Mouse (Mus musculus) hindbrain, embryonic 10.5 days (tissue): ENCODE measurements around the gene Hcrt. TPM values are rescaled to one million over a fixed set of nuclear protein-coding genes. Genes with fewer than 3 reads are reported as not detected.

Source experiments
- DNase-seq: peaks from one replicate; pipeline ENCODE4 v3.0.0-alpha.2; 2017; ENCODE audit warnings: low spot score
- H3K27ac ChIP-seq: fragments of 300-500 bp; sonication (generic); 2 replicates; pipeline ENCODE4 v1.5.1; 2016; ENCODE audit warnings: mild to moderate bottlenecking, moderate library complexity
- H3K27me3 ChIP-seq: fragments of 300-500 bp; sonication (generic); 2 replicates; pipeline ENCODE4 v1.6.1; 2016; ENCODE audit warnings: mild to moderate bottlenecking; ENCODE audit not compliant: poor library complexity, insufficient read depth, severe bottlenecking
- H3K36me3 ChIP-seq: fragments of 300-500 bp; sonication (generic); 2 replicates; pipeline ENCODE4 v1.6.1; 2016; ENCODE audit warnings: mild to moderate bottlenecking, moderate library complexity
- H3K4me1 ChIP-seq: fragments of 300-500 bp; sonication (generic); replicated peaks from 2 replicates; pipeline ENCODE4 v1.6.1; 2016; ENCODE audit warnings: mild to moderate bottlenecking
- H3K4me3 ChIP-seq: fragments of 300-500 bp; sonication (generic); 2 replicates; pipeline ENCODE4 v1.5.1; 2016; ENCODE audit warnings: mild to moderate bottlenecking, moderate library complexity
- H3K9me3 ChIP-seq: fragments of 300-500 bp; sonication (generic); 2 replicates; pipeline ENCODE4 v1.6.1; 2016; ENCODE audit warnings: mild to moderate bottlenecking, moderate library complexity
- WGBS: fragments of 180-500 bp; shearing (Covaris S2); methylation state at CpG from one replicate; pipeline ENCODE4 v1.1.7; 2016; 5-methylcytosine and 5-hydroxymethylcytosine counted together
- polyA plus RNA-seq: library from polyadenylated mRNA; unstranded; fragments of >200 nt; fragmentation: Nextera tagmentation; extraction: Ambion mirVana; gene quantifications from 2 replicates; pipeline ENCODE4 v1.2.1, GENCODE M21; 2016

Hcrt gene
- polyA plus RNA-seq, 1 experiment from 2014 or later: not detected

- Histone ChIP-seq H3K9me3 (no peaks in the 10 kb centered on the region), H3K4me1 (peaks cover 10% of the 10 kb centered on the region; the same call in 1 of the 2 replicates), H3K4me3 (no peak overlapping the region), H3K36me3 (0 out of 2 replicates have a peak, but pooled peaks cover 2% of the 10 kb centered on the region), H3K27ac (no peak overlapping the region), H3K27me3 (peaks cover 30% of the 10 kb centered on the region)
- DNase-seq: peak; percentile 54
- 17% methylated on average over 6 of the region's 6 CpGs for WGBS
Observed at GRCm38 (mm10) chr11:100745085-100745484, 17.6 kb downstream of the Hcrt start.

DNA sequence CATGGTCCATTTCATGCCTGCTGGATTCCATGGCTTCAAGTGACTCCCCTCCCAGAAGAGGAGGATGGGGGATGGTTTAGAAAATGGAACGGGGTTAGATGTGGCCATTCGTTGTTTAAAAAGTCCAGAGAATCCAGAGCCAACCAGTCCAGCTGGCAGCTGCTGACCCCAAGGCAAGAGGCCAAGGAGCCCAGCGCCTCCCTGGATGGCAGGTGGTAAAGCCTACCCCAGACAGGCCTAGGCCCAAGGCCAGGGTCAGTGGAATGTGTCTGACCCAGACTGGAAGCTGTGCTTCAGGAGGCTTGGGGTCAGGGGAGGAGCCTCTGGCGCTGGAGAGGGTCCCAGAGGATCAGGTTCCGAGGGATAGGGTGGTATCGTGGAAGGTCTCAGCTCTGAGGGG is 21.4 kb downstream of the Hcrt start:
- Histone ChIP-seq H3K27me3 (peaks cover 10% of the 10 kb centered on the region; the same call in 1 of the 2 replicates), H3K9me3 (no peaks in the 10 kb centered on the region), H3K36me3 (no peaks in the 10 kb centered on the region), H3K4me1 (peaks cover 27% of the 10 kb centered on the region), H3K27ac (no peak overlapping the region), H3K4me3 (no peak overlapping the region)
- no peak for DNase-seq
- 76% methylated on average over 6 of the region's 6 CpGs for WGBS

GRCm38 (mm10) chr11:100738749-100739148 is 24.0 kb downstream of the Hcrt start:
- H3K27ac ChIP-seq: peak overlapping the region; percentile 93
- 22% methylated on average over 5 of the region's 5 CpGs for WGBS
- no peak for DNase-seq
- peaks cover 14% of the 10 kb centered on the region; the same call in 1 of the 2 replicates for H3K36me3 ChIP-seq
- peaks cover 4% of the 10 kb centered on the region; the same call in 1 of the 2 replicates for H3K27me3 ChIP-seq
- H3K4me1 ChIP-seq: peaks cover 25% of the 10 kb centered on the region
- H3K4me3 ChIP-seq: peak overlapping the region; percentile 98
- H3K9me3 ChIP-seq: no peaks in the 10 kb centered on the region

DNA sequence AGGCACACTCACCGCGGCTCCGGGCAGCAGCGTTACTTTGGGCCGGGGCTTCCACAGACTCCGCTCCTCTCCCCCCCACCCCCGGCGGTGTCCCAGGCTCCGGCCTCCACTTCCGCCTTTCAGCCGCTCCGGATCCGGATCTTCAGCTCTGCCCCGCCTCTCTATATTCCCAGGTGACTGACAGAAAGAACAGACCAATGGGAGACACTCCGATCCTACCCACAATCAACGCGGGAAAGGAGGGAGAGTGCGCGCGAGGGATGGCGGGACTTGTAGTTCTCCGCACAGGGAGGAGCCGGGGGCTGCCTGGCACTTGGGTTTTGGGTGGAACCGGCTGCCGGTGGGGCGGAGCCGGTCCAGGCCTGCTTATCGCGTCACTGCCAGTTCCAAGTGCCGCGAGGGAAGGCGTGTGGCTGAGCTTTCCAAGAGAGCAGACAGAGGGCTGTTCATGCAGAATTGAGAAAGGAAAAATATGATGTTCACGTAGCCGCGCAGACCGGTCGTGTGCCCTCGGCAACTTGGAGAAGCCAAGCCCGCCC is 24.6 kb downstream of the Hcrt start, which contains the start of gene Rab5c:
TSS of gene Rab5c (minus strand) at position 150 of the 539 bp plus-strand sequence.
- Histone ChIP-seq H3K27me3 (peaks cover 4% of the 10 kb centered on the region; the same call in 1 of the 2 replicates), H3K27ac (peak within 1 kb of the TSS; percentile 93)
- WGBS: under 1% methylated on average over 39 of the region's 39 CpGs

GRCm38 (mm10) chr11:100737105-100737733 is 25.5 kb downstream of the Hcrt start:
- H3K9me3 ChIP-seq: no peaks in the 10 kb centered on the region
- DNase-seq: no peak
- peak overlapping the region; percentile 93 for H3K27ac ChIP-seq
- H3K4me1 ChIP-seq: peaks cover 25% of the 10 kb centered on the region
- 2% methylated on average over 13 of the region's 13 CpGs for WGBS
- peak overlapping the region; percentile 98 for H3K4me3 ChIP-seq
- peaks cover 4% of the 10 kb centered on the region; the same call in 1 of the 2 replicates for H3K27me3 ChIP-seq
- peaks cover 29% of the 10 kb centered on the region for H3K36me3 ChIP-seq

More for the DNA sequence above, 24.6 kb downstream of the Hcrt start, which contains the start of gene Rab5c:
- no peaks in the 10 kb centered on the region for H3K9me3 ChIP-seq
- peaks cover 25% of the 10 kb centered on the region for H3K4me1 ChIP-seq
- peaks cover 20% of the 10 kb centered on the region for H3K36me3 ChIP-seq
- peak within 1 kb of the TSS; percentile 98 for H3K4me3 ChIP-seq
- DNase-seq: peak; percentile 99

DNA sequence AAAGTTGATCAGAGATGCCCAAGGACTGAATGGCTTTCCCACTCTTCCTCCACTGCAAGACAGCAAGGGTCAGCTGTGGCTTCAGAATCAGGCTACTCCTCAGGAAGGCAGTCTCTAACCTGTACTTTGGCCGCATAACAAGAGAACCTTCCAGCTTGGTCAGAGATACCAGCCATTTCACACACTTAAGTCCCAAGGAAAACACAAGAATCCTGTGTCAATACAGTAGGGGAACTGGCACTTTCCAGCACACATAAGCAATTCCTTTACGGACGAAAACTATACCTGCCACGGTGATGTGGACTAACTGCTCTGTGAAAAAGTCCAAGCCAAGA is 26.0 kb downstream of the Hcrt start:
- Histone ChIP-seq H3K27ac (0 out of 2 replicates have a peak overlapping the region, but pooled peaks have one; percentile 93), H3K4me1 (peaks cover 25% of the 10 kb centered on the region), H3K36me3 (peaks cover 31% of the 10 kb centered on the region), H3K4me3 (peak overlapping the region; percentile 98), H3K27me3 (peaks cover 4% of the 10 kb centered on the region; the same call in 1 of the 2 replicates), H3K9me3 (no peaks in the 10 kb centered on the region)
- WGBS: 85% methylated on average over 4 of the region's 4 CpGs
- DNase-seq: no peak

GRCm38 (mm10) chr11:100735954-100736745 is 26.6 kb downstream of the Hcrt start:
- H3K9me3 ChIP-seq: no peaks in the 10 kb centered on the region
- DNase-seq: no peak
- 81% methylated on average over 14 of the region's 14 CpGs for WGBS
- H3K4me3 ChIP-seq: peak overlapping the region; percentile 98
- H3K36me3 ChIP-seq: peaks cover 33% of the 10 kb centered on the region
- H3K27me3 ChIP-seq: peaks cover 4% of the 10 kb centered on the region; the same call in 1 of the 2 replicates
- peaks cover 25% of the 10 kb centered on the region for H3K4me1 ChIP-seq
- no peak overlapping the region for H3K27ac ChIP-seq

DNA sequence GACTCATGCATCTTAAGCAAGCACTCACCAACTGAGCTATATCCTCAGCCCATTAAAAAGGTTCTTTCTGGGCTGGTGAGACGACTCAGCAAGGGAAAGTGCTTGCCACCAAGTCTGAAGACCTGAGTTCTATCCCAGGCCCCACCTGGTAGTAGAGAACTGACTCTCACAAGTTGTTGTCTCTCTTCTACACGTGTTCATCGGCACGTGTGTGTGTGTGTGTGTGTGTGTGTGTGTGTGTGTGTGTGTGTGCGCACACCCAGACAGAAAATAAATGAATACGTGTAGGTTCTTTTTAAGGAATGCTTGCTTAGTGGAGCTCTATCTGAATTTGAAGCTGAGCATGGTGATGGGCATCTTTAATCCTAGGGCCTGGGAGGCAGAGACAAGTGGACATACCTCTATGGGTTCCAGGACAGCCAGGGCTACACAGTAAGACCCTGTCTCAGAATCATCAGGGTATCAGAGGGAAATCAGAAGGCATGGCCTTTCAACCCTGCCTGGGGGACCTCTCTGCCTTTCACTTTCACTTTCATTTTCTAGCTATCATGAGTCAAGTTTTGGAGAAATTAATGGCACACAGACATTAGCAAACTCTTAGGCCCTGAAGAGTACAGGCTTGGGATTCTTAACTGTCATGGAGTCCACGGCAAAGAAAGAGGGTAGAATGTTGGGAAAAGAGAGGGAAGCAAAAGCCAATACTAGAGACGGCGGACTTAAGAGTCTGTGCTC is 27.4 kb downstream of the Hcrt start:
- Histone ChIP-seq H3K27me3 (peaks cover 4% of the 10 kb centered on the region; the same call in 1 of the 2 replicates), H3K4me1 (peaks cover 25% of the 10 kb centered on the region), H3K36me3 (peaks cover 35% of the 10 kb centered on the region), H3K4me3 (peak overlapping the region; percentile 98; the same call in 1 of the 2 replicates), H3K27ac (no peak overlapping the region), H3K9me3 (no peaks in the 10 kb centered on the region)
- no peak for DNase-seq
- WGBS: 92% methylated on average over 9 of the region's 9 CpGs

DNA sequence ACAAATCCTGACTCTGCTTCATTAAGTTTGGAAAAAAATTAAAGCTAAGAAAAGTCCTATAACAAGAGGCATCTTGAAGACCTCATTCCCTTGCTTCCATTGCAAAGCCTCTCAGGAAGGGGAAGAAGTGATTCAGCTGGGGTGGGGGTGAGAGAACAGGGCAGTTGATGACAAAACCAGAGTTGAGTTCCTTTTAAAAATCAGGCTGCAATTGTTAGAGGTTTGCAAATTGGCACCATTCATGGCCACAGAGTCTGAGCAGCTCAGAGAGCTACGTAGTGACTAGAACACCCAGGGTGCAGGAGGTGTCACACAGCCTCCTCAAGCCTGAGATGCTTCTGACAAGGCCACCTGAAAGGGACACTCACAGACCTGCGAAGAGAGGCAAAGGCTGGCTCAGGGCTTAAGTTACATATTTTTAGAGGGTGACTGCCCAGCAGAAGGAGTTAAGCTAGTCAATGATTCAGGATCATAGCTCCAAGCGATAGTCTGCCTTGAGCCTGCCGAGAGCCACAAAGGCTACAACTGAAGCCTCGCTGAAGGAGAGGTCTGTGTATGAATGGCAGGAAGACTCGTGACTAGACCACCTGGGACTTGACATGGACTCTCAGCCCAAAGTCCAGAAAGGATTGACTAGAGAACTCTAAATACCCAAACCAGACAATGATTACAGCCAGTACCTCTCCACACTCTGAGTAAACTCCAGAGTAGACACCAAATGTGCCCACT is 32.1 kb downstream of the Hcrt start:
- DNase-seq: no peak
- H3K36me3 ChIP-seq: peaks cover 53% of the 10 kb centered on the region
- WGBS: 91% methylated on average over 6 of the region's 6 CpGs

DNA sequence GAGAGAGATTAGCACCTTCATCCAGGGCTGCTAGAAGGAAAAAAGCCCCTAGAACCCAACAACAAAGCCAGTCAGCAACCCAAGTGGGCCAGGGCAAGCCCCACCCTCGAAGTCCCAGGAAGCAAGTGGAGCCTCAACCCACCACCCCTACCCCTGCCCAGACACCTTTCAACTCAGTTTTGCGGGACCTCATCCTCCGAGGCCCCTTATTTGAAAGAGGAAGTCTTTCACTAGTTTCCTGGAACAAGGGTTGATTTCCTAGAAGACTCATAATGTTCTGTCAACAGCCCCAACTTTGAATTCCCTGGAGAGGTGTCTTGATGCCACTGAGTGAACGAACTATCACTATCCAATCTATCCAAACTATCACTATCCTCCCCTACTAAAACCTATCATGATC is 32.8 kb downstream of the Hcrt start:
- Histone ChIP-seq H3K27ac (no peak overlapping the region), H3K27me3 (no peaks in the 10 kb centered on the region), H3K36me3 (peaks cover 48% of the 10 kb centered on the region), H3K4me1 (peaks cover 2% of the 10 kb centered on the region; the same call in 1 of the 2 replicates), H3K4me3 (no peak overlapping the region), H3K9me3 (no peaks in the 10 kb centered on the region)
- 95% methylated on average over 4 of the region's 4 CpGs for WGBS
- no peak for DNase-seq

More for the DNA sequence above, 32.1 kb downstream of the Hcrt start:
- no peak overlapping the region for H3K27ac ChIP-seq
- H3K27me3 ChIP-seq: no peaks in the 10 kb centered on the region
- H3K9me3 ChIP-seq: no peaks in the 10 kb centered on the region
- H3K4me3 ChIP-seq: no peak overlapping the region
- peaks cover under 1% of the 10 kb centered on the region for H3K4me1 ChIP-seq

- no peak overlapping the region for H3K27ac ChIP-seq
- no peaks in the 10 kb centered on the region for H3K27me3 ChIP-seq
- DNase-seq: no peak
- H3K4me1 ChIP-seq: peaks cover 8% of the 10 kb centered on the region; the same call in 1 of the 2 replicates
- no peak overlapping the region for H3K4me3 ChIP-seq
- peaks cover 44% of the 10 kb centered on the region for H3K36me3 ChIP-seq
- H3K9me3 ChIP-seq: no peaks in the 10 kb centered on the region
- 89% methylated on average over 6 of the region's 6 CpGs for WGBS
Observed at GRCm38 (mm10) chr11:100728601-100729000, 34.1 kb downstream of the Hcrt start.

DNA sequence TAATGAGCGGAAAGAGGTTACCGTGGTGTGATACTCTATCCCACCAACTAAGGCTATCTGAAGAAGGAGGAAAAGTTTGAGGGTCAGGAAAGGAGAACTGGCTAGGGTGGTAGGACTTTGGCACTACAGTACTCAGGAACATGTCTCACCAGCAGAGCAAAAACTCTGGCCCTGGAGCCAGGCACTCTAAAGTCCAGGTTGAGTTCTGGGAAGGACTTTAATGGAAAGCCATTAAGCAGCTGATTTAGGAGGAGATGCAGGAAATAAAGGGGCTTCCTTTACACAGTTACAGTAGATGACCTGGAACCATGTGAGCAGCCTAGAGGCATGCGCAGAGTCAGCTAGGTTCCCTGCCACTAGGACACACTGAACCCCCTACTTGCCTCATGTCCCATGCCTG is 35.5 kb downstream of the Hcrt start:
- no peaks in the 10 kb centered on the region for H3K27me3 ChIP-seq
- H3K4me3 ChIP-seq: no peak overlapping the region
- WGBS: 97% methylated on average over 3 of the region's 3 CpGs
- no peaks in the 10 kb centered on the region for H3K9me3 ChIP-seq
- no peak overlapping the region for H3K27ac ChIP-seq
- DNase-seq: no peak
- peaks cover 30% of the 10 kb centered on the region for H3K36me3 ChIP-seq
- peaks cover 14% of the 10 kb centered on the region for H3K4me1 ChIP-seq
